Mouse (Mus musculus) heart, postnatal 0 days (tissue): ENCODE results near the gene Gm11937.

Experiments used
- CTCF ChIP-seq: IDR thresholded peaks from 2 replicates; pipeline ENCODE4 v1.5.1; 2016; ENCODE audit warnings: antibody characterized with exemption, control low read depth, low read depth
- EP300 ChIP-seq: IDR thresholded peaks from 2 replicates; pipeline ENCODE4 v1.6.1; 2016; ENCODE audit warnings: antibody characterized with exemption, low read depth

DNA sequence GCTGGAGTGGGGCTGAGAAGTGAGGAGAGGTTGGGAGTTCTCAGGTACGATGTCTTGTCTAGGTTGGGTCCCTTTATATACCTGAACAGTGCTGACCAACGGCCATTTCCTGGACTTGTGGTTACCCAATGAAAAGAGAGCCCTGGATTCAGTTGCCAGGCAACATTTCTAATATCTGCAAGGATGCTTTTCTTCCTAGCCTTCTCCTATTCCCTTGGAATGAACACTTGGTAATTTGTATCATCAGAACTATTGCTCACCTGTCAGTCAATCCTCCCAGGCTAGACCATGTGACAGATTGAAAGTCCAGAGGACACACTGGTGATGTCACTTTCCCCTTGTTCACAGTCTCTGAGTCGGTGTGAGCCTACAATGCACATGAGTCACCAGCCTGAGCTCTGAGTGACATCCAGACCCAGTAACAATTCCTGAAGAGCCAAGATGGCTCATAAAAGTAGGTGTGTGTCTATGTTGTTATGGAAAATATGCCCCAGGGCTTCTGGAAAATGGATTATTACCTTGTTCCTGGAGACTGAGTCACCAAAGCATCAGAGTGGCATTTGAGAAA, 4.9 kb upstream of the Gm11937 start, which contains the start of gene Krtap2-4:
- no peak for TF ChIP-seq CTCF
- no peak for TF ChIP-seq EP300
